7 mouse cellular contexts compared by ENCODE assay signal in the genomic region with DNA sequence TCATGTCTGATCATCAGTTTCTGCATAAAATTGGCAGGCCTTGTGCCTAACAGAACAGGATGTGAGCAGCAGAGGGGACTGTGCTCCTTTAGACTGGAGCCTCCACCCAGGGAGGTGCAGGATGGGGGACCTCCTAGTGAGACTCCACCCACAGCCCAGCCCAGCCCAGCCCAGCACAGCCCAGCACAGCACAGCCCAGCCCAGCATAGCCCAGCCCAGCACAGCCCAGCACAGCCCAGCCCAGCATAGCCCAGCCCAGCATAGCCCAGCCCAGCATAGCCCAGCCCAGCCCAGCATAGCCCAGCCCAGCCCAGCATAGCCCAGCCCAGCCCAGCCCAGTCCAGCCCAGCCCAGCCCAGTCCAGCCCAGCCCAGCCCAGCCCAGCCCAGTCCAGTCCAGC. TPM values are rescaled to one million over a fixed set of nuclear protein-coding genes. Genes with fewer than 3 reads are reported as not detected.
DNase-seq lines count a peak whose midpoint lies in the region; ATAC-seq lines count a peak whose summit lies in the region.
"Not testable (repeated sequence)": the region's sequence is repeated elsewhere in the genome, so short reads cannot be mapped to it uniquely, and the experiment has no call there.

No protein-coding gene starts in this region.

- not testable (repeated sequence) for H3K9ac ChIP-seq in forebrain, embryonic 11.5 days (ENCODE audit: low read length); liver, embryonic 15.5 days; stomach, embryonic 16.5 days (ENCODE audit: low read length)

- ATAC-seq in forebrain, embryonic 11.5 days (replicated peaks; ENCODE audit: low FRiP score), result 0 out of 2 replicates have a peak, but pooled peaks have one; percentile 49
- peak; percentile 86 for ATAC-seq in liver, embryonic 15.5 days (ENCODE audit: insufficient read depth)
- 0 out of 2 replicates have a peak, but pooled peaks have one; percentile 20 for ATAC-seq in megakaryocyte progenitor cell, adult 5-6 weeks (replicated peaks; ENCODE audit: poor library complexity)
- ATAC-seq in stomach, embryonic 16.5 days (ENCODE audit: insufficient read depth, low FRiP score), result 0 out of 2 replicates have a peak, but pooled peaks have one; percentile 25

- DNase-seq in Muller cell, postnatal 12 days (ENCODE audit: inconsistent ontology term), result peak; percentile 16
- DNase-seq in forebrain, embryonic 11.5 days (ENCODE audit: low spot score); limb, embryonic 10.5 days (ENCODE audit: low spot score): not testable (repeated sequence)
- DNase-seq in induced T-regulatory cell, adult 2 months (ENCODE audit: low read depth), result peak; percentile 35

- H3K9me3 ChIP-seq in forebrain, embryonic 11.5 days (ENCODE audit: control insufficient read depth, low read length); limb, embryonic 10.5 days (replicated peaks); liver, embryonic 15.5 days (replicated peaks); stomach, embryonic 16.5 days (replicated peaks; ENCODE audit: control insufficient read depth, low read length): not testable (repeated sequence)

- H3K4me3 ChIP-seq in forebrain, embryonic 11.5 days (ENCODE audit: low read depth, low read length); limb, embryonic 10.5 days; liver, embryonic 15.5 days (replicated peaks); stomach, embryonic 16.5 days (replicated peaks; ENCODE audit: low read length): not testable (repeated sequence)

- H3K36me3 ChIP-seq in forebrain, embryonic 11.5 days (ENCODE audit: control insufficient read depth, insufficient read depth, low read length); liver, embryonic 15.5 days (replicated peaks); stomach, embryonic 16.5 days (ENCODE audit: control insufficient read depth, insufficient read depth, low read length): not testable (repeated sequence)
- H3K36me3 ChIP-seq in limb, embryonic 10.5 days, result peaks cover 15% of the 10 kb centered on the region

- H3K4me1 ChIP-seq in forebrain, embryonic 11.5 days (replicated peaks; ENCODE audit: control insufficient read depth, insufficient read depth, low read length), result not testable (repeated sequence)
- H3K4me1 ChIP-seq in limb, embryonic 10.5 days, result peaks cover 64% of the 10 kb centered on the region
- peaks cover 54% of the 10 kb centered on the region for H3K4me1 ChIP-seq in liver, embryonic 15.5 days (replicated peaks)
- peaks cover 16% of the 10 kb centered on the region for H3K4me1 ChIP-seq in stomach, embryonic 16.5 days (ENCODE audit: control insufficient read depth, insufficient read depth, low read length)

- H3K27ac ChIP-seq in forebrain, embryonic 11.5 days (ENCODE audit: low read depth, low read length); stomach, embryonic 16.5 days (ENCODE audit: low read length): not testable (repeated sequence)
- peak overlapping the region; percentile 66; the same call in 1 of the 2 replicates for H3K27ac ChIP-seq in limb, embryonic 10.5 days
- H3K27ac ChIP-seq in liver, embryonic 15.5 days (replicated peaks), result peak overlapping the region; percentile 62

- H3K4me2 ChIP-seq in forebrain, embryonic 11.5 days (ENCODE audit: low read depth, low read length, severe bottlenecking); liver, embryonic 15.5 days; stomach, embryonic 16.5 days (ENCODE audit: low read depth, low read length): not testable (repeated sequence)

- H3K27me3 ChIP-seq in forebrain, embryonic 11.5 days (ENCODE audit: control insufficient read depth, insufficient read depth, low read length), result peaks cover 19% of the 10 kb centered on the region
- H3K27me3 ChIP-seq in limb, embryonic 10.5 days (ENCODE audit: low read depth, poor library complexity, severe bottlenecking), result peaks cover 62% of the 10 kb centered on the region
- H3K27me3 ChIP-seq in liver, embryonic 15.5 days, result peaks cover 23% of the 10 kb centered on the region
- H3K27me3 ChIP-seq in stomach, embryonic 16.5 days (ENCODE audit: control insufficient read depth, insufficient read depth, low read length), result not testable (repeated sequence)

RNA-seq across cellular contexts. Expression of gene Poll, which starts 12.1 kb away (rescaled TPM):
- polyA plus RNA-seq in forebrain, embryonic 11.5 days (2014; fragmentation: Nextera tagmentation; extraction: Ambion mirVana), result 22.6 and 24.0 TPM in 2 replicates
- 22.6 and 25.9 TPM in 2 replicates for polyA plus RNA-seq in limb, embryonic 10.5 days (2016; fragmentation: Nextera tagmentation; extraction: Ambion mirVana)
- 5.0 and 5.4 TPM in 2 replicates for polyA plus RNA-seq in liver, embryonic 15.5 days (2015; fragmentation: Nextera tagmentation; extraction: Ambion mirVana)
- 5.6 and 7.0 TPM in 2 replicates for total RNA-seq in megakaryocyte progenitor cell, adult 5-6 weeks (2015)
- total RNA-seq in megakaryocyte progenitor cell, adult 5-6 weeks (2017), result 13.2 and 18.5 TPM in 2 replicates
- polyA plus RNA-seq in stomach, embryonic 16.5 days (2015; fragmentation: Nextera tagmentation; extraction: Ambion mirVana), result 12.5 and 13.2 TPM in 2 replicates

RNA-seq across cellular contexts. Expression of gene Gm17018, which starts 12.2 kb away (rescaled TPM):
- polyA plus RNA-seq in forebrain, embryonic 11.5 days (2014; fragmentation: Nextera tagmentation; extraction: Ambion mirVana), result 49.7 and 53.9 TPM in 2 replicates
- 43.0 and 43.6 TPM in 2 replicates for polyA plus RNA-seq in limb, embryonic 10.5 days (2016; fragmentation: Nextera tagmentation; extraction: Ambion mirVana)
- 12.1 and 12.8 TPM in 2 replicates for polyA plus RNA-seq in liver, embryonic 15.5 days (2015; fragmentation: Nextera tagmentation; extraction: Ambion mirVana)
- 21.1 and 32.4 TPM in 2 replicates for total RNA-seq in megakaryocyte progenitor cell, adult 5-6 weeks (2015)
- 39.5 and 40.6 TPM in 2 replicates for total RNA-seq in megakaryocyte progenitor cell, adult 5-6 weeks (2017)
- 40.1 and 43.4 TPM in 2 replicates for polyA plus RNA-seq in stomach, embryonic 16.5 days (2015; fragmentation: Nextera tagmentation; extraction: Ambion mirVana)

Comparison
In these comparisons a context has a peak if more than half of its experiments do, and no peak if none do; other contexts are left out.
1. ATAC-seq: peak in every context shown above with its lines; median percentile 86 in liver, embryonic 15.5 days; 49 in forebrain, embryonic 11.5 days; 25 in stomach, embryonic 16.5 days; 20 in megakaryocyte progenitor cell, adult 5-6 weeks.